Mouse (Mus musculus) gastrocnemius, adult 2 months (tissue): ENCODE measurements at regions not wholly inside any gene's neighbourhood (a gene's known extent, or its start where the extent isn't known, plus 50 kb on each side); places are given as distances from the start of the nearest gene placed in this dataset.
"Not testable (repeated sequence)": the region's sequence is repeated elsewhere in the genome, so short reads cannot be mapped to it uniquely, and the experiment has no call there.

ENCODE experiments used
- DNase-seq: peaks from one replicate; pipeline ENCODE4 v3.0.0; 2022
- H3K27ac ChIP-seq: fragments of 200-600 bp; 2 replicates; pipeline ENCODE4 v1.8.1; 2022; ENCODE audit warnings: mild to moderate bottlenecking
- H3K4me3 ChIP-seq: fragments of 200-600 bp; 2 replicates; pipeline ENCODE4 v1.8.1; 2022; ENCODE audit warnings: mild to moderate bottlenecking, moderate library complexity
- CTCF ChIP-seq: fragments of 200-600 bp; IDR thresholded peaks from 2 replicates; pipeline ENCODE4 v1.8.1; 2022; ENCODE audit warnings: antibody characterized with exemption, mild to moderate bottlenecking, moderate library complexity
- intact Hi-C: fragments of 180-260 bp; cut with DNase I; formaldehyde crosslinking; loops from one replicate; pipeline ENCODE4 v1.15.1; 2025

DNA sequence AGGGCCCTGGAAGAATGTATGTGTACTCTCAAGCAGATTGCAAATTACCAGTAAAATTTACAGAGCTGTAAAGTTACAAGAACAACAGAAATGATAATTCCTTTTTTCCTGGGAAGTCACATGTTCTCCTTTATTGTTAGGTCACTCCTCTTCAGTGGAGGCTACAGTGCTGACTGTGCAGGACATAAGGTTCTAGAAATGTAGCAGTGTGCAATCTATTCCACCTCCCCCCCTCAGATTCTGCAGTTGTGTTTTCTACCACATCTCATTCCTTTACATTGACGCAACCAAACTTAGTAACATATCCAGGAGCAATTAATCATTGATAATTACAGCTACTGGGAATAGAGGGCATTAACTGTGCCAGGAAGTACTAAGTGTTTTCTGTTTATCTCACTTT, 385.3 kb upstream of the Tnc start:
- intact Hi-C loops = no loop called here
- no peak overlapping the region for H3K27ac ChIP-seq
- DNase-seq = no peak
- no peak for TF ChIP-seq CTCF
- no peak overlapping the region for H3K4me3 ChIP-seq

DNA sequence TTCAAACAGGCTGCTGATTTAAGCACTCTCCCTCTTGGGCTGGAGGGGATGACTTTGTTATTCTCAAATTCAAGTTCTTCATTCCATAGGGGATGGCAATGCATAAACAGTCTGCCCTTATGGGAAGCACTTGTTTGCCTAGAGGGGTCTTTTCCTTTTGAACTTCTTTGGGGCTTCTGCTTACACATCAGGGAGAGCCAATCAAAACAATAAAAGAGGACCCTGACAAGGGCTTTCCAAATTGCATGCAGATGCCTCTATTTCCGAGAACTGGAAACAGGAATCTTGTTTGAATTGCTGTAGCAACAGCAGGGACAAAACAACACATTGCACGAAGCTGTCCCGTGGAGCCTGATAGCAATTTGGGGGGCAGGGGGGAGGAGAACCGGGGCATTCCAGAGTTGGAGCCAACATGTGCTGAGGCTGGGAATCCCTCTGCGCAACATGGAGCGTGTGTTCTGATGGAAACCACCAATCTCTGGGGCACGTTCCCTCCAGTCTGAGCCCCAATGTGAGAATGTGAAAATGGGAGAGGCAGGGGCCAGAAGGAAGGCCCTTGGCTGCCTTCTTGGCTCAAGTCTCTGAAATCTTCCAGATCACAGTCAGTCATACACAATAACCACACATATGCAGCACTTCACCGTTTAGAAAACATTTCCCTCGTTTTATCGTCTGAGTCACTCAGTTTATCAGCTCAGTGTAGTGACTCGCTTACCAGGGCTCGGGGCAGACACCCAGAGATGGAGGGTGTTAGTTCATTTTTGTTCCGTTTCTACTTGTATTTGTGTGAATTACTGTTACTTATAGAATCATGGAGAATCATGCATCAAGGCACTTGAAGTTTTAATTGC, 391.2 kb upstream of the Tnc start:
- peak; percentile 14 for DNase-seq
- Histone ChIP-seq H3K27ac (no peak overlapping the region; the same call in 1 of the 2 replicates), H3K4me3 (no peak overlapping the region)
- intact Hi-C loops = no loop called here
- TF ChIP-seq CTCF = no peak

DNA sequence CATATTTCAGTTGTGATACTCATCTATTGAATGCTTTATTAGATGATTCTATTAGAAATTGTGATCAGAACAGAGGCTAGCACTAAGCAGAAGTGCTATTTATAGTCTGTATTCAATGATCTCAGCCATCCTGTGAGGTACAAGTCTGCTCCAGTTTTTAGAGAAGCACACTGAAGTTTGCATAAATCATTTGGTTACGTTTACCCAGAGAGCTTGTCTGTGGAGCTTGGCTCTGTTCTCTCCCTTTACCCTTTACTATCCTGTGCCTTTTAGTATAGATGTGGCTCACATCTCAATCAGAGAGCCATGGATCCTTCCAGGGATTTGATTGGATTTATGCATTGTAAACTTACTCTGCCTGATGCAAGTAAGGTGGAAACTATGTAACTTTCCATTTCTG, 404.6 kb upstream of the Tnc start:
- no peak for DNase-seq
- H3K27ac ChIP-seq = no peak overlapping the region
- TF ChIP-seq CTCF = no peak
- no peak overlapping the region for H3K4me3 ChIP-seq
- intact Hi-C loops = no loop called here

DNA sequence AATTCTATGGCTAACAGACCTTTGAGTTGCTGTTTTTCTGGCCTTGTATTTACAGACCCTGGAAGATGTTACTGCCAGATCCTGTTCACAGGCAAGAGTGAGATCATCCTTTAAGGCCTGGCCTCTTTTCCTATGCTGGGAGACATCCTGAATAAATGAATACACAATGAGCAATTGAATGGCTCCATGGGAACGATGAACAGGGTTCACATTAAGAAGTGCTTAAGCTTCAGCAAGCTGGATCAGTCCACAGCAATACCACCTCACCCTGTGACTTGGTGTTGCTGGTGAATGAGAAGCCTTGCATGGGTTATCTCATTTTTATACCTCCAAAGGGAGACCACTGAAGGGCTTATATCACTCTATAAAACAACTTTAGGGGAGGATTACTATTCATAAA, 405.1 kb upstream of the Tnc start:
- TF ChIP-seq CTCF = no peak
- no peak for DNase-seq
- intact Hi-C loops = no loop called here
- H3K4me3 ChIP-seq = no peak overlapping the region
- H3K27ac ChIP-seq = no peak overlapping the region

DNA sequence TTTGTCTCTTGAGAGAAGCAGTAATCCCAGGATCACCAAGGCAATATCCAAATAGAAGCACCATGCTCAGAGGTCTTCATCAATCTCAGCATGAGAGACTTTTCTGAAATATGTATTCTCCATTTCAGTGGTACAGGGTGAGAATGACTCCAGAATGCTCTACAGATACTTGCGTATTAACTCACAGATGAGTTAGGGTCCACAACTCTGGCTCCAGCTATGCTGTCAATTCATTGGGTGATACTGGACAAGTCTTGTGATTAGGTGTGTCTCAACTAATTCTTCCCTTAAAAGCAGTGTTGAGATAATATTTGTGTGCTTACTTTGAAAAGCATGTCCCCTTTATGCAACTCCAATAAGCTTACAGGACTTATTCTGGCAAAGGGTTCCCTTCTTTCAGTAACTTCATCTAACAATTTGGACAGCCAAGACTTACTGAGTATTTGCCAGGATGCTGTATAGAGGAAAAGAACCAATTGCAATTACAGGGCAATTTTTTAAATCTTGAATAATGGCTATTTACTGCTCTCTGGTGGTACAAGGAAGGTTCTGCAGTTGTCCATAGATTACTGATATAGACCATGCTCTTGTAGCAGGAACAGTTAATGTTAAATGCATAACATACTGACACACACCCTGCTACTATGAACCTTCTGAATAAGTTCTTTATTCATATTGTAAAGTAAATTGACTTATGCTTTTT, 445.6 kb upstream of the Tnc start:
- intact Hi-C loops = loop anchor here (5.0 kb wide), 1 partner anchor 1075 kb away; no protein-coding TSS in a partner anchor
- TF ChIP-seq CTCF = peak; percentile 48
- no peak overlapping the region for H3K4me3 ChIP-seq
- no peak overlapping the region for H3K27ac ChIP-seq
- no peak for DNase-seq

DNA sequence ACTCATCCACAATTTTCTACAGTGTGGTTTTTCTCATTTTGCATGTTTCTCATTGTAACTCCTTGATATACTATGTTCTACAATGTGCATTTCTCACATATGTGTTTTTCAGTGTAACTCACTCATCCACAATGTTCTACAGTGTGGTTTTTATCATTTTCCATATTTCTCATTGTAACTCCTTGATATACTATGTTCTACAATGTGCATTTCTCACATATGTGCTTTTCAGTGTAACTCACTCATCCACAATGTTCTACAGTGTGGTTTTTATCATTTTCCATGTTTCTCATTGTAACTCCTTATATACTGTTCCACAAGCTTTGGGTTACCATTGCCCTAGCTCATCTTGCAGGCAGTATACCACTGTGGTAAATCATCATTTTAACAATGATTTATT, 450.9 kb upstream of the Tnc start:
- intact Hi-C loops, H3K4me3 ChIP-seq, DNase-seq, H3K27ac ChIP-seq: not testable (repeated sequence)

DNA sequence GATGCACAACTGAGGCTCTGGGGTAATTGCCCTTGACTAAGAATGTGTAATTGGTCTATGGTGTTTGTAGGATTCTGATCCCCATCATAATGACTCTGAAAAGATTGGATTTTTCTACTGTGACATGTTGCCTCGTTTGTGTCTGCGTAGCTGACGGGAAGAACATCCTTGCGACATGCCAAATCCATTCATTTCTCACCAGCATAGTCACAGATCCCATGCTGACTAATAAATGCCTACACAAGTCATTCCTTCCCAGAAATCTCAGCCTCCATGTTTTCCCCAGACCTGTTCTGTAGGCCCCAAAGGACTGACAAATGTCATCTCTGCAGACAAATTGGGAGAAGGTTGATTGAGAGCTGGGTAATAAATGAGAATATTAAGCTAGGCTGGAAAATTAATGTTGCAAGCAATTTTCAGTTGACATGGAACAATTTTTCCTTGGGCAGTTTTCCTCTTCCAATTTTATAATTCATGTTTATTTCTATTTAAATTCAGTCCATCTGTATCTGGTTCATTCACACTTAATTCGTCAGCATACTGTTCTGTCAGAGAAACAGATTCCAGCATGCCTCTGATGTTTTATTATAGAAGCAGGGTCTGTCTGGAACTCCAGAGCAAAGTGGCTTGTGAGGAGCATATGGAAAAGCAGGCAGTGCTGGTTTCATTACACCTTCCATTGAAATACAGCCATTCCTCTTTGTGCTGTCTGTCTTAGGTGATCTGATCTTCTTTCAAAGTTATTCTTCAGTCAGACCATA, 454.0 kb upstream of the Tnc start:
- no peak for TF ChIP-seq CTCF
- H3K4me3 ChIP-seq = no peak overlapping the region
- H3K27ac ChIP-seq = no peak overlapping the region
- intact Hi-C loops = no loop called here
- no peak for DNase-seq

DNA sequence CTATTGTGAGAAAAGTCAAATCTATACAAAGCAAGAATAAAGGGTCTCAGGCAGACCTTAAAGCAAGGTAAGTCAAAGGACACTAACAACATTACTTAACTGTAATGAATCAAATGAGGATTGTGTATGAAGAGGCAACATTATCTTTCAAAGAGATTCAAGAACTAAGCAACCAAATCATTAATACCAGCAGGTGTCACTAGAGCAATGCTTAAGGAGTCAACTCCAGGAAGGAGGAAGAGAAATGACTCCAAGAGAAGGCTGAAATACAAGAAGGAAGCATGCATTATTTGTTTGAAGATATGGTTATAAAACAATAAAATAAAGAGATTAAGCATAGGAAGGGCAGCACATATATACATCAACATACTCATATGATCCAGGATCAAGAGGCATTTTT, 475.1 kb upstream of the Tnc start:
- intact Hi-C loops = loop anchor here (2.0 to 5.0 kb wide), 2 partner anchors 975 to 1065 kb away; no protein-coding TSS in a partner anchor
- peak; percentile 56 for TF ChIP-seq CTCF
- no peak overlapping the region for H3K27ac ChIP-seq
- H3K4me3 ChIP-seq = no peak overlapping the region
- DNase-seq = no peak

DNA sequence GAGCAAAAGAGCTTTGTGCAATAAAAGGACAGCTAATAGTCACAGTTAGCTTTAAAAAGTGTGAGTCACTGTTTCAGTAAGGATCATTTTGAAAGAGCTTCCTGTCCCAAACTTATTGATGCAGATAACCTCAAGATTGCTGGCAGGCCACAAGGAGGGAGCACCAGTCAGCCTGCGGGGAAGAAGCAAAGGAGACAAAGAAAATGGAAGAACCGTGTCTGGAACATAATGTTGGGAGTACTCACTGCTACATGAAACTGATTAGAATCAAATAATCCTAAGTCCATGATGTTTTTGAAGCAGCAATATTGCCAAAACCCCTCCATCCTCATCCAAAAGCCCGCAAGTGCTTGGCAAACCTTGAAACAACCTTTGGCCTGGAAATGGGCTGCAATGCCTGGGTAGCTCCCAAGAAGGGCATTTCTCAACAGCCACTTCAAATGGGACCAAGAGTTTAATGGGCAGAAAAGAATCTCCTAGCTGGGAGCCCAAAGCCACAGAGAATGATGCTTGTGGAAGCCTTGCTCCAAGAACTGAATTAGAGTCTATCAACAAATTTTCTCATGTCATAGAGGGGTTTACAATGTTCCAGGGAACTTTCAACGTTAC, 481.0 kb upstream of the Tnc start:
- no peak for DNase-seq
- no peak for TF ChIP-seq CTCF
- H3K4me3 ChIP-seq = no peak overlapping the region
- H3K27ac ChIP-seq = no peak overlapping the region
- intact Hi-C loops = no loop called here

DNA sequence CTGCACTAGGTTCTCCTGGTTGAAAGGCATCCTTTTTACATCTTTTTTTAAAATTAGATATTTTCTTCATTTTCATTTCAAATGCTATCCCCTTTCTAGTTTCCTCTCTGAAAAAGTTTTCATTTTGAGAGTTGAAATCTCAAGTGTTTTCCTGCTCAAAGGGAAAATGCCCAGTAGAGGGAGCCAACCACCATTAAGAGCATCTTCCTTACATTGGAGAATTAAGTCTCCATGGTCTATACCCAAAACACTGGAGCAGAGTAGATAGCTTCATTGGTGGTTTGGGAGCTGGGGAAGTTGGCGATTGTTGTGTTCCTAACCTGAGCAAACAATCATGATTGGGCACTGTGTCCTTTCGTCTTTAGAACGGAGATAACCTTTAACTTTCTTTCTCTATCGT, 483.8 kb upstream of the Tnc start:
- no peak for DNase-seq
- H3K4me3 ChIP-seq = no peak overlapping the region
- TF ChIP-seq CTCF = peak; percentile 59

DNA sequence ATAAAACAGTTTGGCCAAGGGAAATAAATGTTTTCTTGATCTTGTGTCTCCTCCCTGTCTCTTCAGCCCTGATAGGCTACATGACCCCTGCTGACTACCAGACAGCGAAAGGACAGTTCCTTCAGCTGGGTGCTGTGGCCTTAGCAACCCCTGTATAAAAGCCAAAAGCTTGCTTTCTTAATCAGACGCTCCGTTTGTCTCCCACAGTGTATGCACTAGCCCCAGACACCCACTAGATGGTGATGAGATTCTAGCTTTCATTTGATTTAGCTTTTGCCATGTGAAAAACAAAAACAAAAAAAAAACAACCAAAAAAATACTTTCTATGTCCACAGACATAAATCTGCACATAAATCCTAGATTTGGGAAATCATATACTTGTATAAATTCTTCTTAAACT, 486.2 kb upstream of the Tnc start:
- DNase-seq = peak; percentile 14
- peak; percentile 52 for TF ChIP-seq CTCF
- intact Hi-C loops = loop anchor here (10.0 kb wide), 1 partner anchor 262 kb away; no protein-coding TSS in a partner anchor
- Histone ChIP-seq H3K27ac (no peak overlapping the region), H3K4me3 (no peak overlapping the region)

More for the DNA sequence above, 483.8 kb upstream of the Tnc start:
- intact Hi-C loops = loop anchor here (10.0 kb wide), 1 partner anchor 264 kb away; no protein-coding TSS in a partner anchor
- no peak overlapping the region for H3K27ac ChIP-seq

DNA sequence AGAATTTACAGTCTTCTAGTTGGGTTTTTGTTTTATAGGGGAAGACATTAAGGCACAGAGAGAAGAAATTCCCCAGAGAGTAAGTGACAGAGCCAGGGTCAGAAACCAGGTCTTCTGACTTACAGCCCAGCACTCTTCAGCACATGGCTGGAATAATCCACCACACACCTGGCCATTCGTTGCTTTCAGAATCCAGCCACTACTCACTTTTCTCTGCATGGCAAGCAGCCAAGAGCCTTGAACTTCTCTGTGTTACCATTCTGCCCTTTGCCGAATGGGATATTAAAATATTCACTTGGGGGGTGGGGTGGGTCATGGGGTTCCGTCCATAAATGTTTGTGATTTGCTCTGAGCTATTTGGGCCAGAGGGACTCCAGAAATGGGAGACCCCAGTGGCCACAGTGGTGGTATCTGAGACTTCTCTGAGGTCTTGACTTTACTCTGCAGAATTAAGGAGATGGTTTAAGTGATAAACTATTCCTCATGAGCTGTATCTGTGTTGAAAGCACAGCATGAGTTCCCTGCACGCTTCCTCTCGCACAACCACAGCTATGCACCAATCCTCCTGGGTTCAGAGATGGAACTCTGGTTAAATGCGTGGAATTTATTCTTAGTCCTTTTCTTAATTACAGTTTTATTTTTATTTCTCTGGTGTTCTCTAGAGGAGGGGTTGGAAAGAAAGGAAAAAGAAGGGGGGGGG, 488.9 kb upstream of the Tnc start:
- no peak for TF ChIP-seq CTCF
- no peak for DNase-seq
- Histone ChIP-seq H3K27ac (no peak overlapping the region), H3K4me3 (no peak overlapping the region)
- intact Hi-C loops = loop anchor here (10.0 kb wide), 1 partner anchor 259 kb away; no protein-coding TSS in a partner anchor
